Mouse (Mus musculus) gastrocnemius, postnatal 10 days (tissue): ENCODE measurements around the gene Pgpep1. TPM values are rescaled to one million over a fixed set of nuclear protein-coding genes. Genes with fewer than 3 reads are reported as not detected.
A peak's percentile ranks its signal among the peaks of the same experiment; 100 is the strongest.

Source experiments
- DNase-seq: peaks from one replicate; pipeline ENCODE4 v3.0.0; 2021; ENCODE audit warnings: mixed read lengths
- total RNA-seq, 2 experiments: library from RNA; stranded (reverse); gene quantifications; 2 replicates each; pipeline ENCODE4 v1.2.3; 2021

Pgpep1 gene
- total RNA-seq, 2 experiments from 2014 or later: 22.5 to 23.4 TPM

DNA sequence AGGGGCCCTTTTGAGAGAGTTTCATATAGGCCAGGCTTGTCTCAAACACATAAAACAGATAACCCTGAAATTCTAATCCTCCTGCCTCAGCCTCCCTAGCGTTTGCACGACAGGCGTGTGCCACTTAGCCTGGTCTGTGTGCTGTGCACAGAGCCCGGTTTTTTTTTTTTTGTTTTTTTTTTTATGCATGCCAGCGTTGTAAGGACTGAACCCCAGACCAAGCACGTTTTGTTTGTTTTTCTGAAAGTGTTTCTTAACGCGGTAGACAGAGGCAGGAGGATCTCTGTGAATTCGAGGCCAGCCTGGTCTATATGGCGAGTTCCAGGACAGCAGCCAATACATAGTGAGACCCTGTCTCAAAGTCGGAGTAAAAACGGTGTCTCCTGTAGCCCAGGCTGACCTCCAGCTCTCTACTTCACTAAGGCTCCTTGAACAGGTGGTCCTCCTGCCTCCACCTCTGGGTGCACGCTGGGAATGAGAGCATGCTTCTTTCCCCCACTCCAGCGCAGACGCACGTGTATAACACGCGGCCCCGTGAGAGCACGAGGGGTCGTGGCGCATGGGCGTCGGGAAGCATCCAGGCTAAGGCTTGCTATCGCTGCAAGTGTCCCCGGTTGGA lies 51.3 kb downstream of the Pgpep1 start, which contains the start of gene Ssbp4:
Gene Ssbp4 (minus strand): TSS at position 124 of the 619 bp plus-strand sequence.
- no peak for DNase-seq

DNA sequence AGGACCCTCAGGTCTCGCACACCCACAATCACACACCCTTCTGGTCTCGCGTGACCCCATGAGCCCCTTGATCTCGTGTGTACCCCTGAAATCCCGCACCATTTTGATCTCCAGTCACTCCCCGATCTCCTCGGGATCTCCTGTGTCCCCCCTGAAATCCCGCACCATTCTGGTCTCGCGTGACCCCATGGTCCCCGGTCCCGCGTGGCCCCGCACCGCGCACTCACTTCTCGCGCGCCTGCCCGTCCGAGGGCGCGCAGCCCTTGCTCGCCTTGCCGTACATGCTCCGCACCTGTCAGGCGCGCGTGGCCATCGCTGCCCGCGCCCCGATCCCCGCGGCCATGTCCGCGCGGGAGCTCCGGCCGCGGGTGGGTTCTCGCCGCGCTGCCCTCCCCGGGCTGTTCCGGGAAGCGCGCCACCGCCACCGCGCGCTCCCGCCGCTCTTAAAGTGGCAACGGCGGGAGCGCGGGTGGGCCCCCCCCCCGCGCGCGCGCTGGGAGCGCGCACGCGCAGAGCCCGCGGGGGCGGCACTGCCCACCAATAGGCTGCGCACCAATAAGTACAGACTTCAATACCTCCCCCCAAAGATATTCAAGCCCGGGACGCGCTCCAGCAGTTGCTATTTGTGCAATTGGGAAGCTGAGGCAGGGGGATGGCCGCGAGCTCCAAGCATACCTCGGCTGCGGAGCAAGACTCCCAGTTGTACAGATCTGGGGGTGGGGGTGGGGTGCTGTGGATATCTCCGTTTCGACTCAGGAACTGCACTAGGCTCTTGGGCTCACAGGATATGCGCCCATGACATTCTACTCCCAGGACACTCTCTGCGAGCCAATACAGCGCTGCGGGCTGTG lies 52.1 kb downstream of the Pgpep1 start:
- DNase-seq: no peak

DNA sequence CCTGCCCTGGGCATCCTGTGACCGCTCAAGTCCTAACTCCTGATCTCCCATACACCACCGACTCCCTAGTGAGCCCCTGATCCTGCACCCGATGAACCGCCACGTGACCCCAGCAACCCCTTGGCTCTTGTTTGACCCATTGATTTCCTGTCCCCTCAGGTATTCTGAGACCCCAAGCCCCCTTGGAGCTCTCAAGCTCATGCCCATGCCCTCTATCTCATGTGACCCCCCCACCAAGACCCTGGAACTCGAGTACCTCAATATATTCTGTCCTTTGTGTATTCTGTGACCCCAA lies 52.6 kb downstream of the Pgpep1 start:
- no peak for DNase-seq

DNA sequence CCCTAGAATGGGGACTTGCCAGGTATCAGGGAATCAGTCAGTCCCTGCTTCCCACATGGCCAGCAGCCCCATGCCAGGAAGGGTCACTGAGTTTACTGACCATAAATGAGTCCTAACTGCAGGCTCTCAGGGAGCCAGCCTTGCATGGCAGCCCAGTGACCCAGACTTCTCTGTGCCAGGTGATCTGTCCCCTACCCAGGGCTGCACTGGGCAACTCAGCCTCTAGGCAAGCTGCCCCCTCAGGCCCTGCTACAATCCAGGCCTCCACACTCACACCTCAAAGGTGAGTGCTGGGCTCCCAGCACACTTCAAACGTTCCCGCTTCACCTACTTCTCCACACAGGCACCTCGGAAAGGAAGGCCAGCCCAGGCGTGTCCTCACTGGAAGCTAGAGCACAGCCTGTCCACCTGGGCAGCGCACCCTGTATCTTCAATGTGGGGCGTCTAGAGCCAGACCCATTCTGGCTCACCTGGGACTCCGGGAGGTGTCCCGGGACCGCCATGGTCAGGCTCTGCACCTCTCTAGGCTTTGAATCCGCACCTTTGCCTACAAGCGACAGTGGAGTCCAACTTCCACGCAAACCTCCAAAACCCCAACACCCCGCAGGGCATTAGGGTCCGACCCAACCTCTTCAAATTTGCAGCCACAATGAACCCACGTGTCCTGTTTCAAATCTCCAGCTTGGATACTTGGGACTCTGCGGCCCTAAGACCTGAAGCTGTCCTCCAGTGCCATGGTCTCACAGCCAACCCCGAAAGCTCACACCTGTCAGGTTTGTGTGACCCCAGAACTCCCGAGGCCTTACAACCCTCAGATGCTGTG lies 53.2 kb downstream of the Pgpep1 start:
- no peak for DNase-seq

DNA sequence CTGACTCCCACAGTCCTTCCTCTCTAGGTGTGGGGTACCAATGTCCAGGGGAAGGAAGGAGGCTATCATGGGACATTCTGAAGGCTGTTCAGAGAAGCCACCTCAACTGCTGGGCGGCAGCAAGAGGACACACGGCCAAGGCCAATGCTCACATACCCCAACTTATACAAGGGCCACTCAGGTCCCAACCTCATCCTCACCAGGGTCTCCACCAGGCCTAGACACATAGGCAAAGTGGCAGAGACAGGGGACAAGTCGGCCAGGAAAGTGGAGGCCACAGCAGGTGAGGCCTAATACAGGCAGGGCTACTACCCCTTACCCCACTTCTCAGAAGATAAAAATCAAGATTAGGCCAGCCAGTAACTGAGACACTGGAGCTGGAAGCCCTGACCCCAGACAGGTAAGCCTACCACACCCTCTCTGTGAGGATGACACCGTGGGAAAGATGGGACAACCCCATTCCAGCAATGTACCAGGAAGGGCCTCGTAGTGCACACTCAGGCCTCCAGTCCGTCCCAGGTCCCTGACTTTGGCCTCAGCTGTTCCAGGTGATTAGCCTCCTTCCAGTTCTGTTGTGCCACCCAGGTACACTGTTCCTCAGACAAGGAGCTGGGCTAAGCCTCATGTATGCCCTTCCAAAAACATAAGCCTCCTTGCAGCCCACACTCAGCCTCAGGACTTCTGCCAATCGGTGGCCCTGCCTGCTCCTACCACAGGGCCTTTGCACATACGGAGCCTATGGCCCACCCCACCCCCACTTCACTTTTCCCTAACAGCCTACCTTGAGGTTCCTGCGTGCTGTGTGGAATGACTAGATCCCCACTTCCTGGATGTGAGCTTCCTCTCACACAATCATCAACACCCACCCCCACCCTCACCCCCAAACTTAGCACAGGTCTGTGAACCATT lies 54.1 kb downstream of the Pgpep1 start:
- DNase-seq: no peak

DNA sequence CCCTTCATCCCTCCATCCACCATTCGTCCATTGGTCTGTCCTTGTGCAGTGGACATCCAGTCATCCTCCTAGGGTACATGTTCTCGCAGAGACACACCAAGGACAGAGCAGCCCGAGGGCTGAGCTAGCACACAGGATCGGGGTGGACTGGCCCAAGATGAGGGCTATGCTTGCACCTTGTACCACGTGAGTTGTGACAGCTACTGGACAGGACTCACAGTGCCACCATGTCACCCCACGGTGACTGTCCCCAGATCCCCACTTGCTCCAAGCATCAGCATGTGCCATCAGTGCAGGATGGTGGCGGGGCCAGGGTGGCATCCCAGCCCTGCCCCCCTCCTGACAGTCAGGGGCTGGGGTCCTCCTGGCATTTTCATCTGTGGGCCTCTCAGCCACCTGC lies 55.6 kb downstream of the Pgpep1 start:
- DNase-seq: no peak

DNA sequence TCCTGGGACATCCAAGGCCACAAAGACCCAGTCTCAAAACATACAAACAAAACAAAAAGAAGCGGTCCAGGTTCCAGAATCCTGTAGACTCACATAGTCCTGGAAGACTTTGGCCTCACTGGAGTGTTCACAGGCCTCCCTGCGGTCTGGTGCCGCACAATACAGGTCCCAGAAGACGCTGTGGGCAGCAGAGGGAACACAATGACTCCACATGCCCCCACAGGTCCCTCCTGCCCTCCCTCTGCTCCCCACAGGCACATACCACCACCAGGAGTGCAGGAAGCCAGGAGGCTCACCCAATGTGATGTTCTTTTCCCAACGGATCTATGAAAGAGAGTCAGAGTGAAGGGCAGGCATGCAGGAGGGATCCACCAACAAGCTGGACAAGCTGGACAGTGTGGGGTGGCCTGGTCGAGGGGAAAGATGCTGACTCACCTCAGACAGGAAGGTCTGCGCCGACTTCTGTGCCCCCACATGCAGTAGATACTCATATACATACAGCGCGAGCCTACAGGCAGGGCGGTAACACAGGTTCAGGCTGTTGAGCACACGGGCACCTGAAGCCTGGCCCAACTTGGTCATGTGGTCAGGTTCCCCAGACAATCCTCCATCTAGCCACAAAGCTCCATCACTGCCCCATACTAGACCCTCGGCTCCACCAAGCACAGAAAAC lies 57.9 kb downstream of the Pgpep1 start:
- no peak for DNase-seq

DNA sequence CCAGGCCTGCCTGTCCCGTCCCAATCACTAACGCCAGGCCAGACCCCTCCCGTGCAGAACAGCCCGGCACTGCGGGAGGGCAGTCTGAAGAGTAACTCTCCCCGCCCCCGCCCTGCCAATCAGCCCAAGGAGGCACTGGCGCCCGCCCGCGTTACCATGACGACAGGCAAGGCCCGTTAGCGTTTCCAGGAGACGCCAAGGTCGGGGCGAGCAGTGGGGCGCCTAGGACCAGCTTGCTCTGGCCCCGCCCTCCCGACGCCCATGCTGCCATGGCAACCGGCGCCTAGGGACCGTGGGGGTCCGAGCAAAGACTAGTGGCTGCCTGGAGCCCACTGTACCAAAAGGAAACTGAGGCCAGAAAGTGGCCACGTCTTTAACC lies 58.9 kb downstream of the Pgpep1 start:
- peak; percentile 70 for DNase-seq

DNA sequence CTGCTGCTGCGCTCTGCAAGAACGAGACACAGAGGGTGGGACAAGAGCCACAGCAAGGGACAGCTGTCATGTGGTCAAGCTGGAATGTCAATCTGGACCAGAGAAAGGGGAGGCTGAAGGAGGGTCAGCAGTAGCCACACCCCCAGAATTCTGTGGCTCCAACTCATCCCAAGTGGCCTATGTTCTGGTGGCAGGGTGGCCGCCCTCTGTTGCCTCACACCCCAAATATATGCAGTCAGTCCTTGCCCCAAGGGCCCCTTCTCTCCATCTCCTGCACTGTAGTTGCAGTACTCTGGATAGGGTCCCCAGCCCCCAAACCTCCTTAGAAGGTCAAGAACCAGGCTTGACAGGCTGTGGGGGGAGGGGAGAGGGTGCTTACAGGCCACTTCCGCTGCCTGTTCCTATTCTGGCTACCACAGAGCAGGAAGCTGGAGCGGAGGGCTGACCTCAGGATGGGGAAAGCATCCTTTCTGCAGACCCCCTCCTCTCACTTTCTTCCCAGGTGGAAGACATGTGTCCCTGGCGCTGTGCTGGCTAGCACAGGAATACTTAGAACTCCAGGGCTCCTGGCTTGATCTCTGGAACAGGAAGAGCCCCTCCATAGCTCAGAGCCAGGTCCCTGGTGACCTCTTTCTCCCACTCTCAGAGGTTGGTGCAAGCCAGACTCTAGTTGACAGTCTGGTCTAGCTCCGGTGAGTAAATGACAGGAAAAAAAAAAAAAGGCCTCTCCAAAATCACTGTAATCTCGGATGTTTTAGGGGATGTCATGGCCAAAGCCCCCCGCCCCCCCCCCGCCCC lies 59.5 kb downstream of the Pgpep1 start:
- DNase-seq: no peak

DNA sequence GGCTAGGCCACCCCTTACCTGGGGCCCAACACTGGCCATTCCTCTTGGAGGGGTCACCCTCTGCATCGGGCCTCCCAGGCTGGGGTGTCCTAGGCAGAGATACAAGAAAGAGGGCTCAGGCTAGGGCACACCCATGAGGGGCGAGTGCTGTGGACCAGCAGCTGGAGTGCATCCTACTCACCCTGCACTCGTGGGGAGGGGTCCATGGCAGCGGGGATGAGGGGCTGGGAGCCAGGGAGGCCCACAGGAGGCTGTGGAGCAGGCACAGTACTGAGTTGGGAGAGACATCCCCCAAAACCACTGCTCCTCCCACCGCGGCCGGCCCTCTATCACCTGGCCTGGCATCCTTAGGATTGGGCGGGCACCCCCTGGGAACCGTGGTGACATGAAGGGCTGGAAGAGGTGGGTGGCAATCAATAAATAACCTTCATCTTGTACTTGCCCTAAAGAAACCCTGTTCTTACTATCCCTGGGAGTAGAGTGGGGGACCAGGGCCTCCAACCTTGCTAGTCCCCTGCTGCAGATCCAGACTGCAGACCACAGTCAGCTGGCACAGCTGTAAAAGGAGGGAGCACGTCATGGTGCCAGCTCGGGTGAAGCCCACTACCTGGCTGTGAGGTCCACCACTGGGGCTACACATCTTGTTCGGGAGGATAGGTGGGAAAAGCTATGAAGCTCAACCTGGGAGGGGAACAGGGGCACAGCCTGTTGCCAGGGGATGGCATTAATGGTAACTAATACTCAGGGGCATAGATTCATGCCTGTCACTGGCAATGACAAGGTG lies 60.5 kb downstream of the Pgpep1 start:
- DNase-seq: no peak

DNA sequence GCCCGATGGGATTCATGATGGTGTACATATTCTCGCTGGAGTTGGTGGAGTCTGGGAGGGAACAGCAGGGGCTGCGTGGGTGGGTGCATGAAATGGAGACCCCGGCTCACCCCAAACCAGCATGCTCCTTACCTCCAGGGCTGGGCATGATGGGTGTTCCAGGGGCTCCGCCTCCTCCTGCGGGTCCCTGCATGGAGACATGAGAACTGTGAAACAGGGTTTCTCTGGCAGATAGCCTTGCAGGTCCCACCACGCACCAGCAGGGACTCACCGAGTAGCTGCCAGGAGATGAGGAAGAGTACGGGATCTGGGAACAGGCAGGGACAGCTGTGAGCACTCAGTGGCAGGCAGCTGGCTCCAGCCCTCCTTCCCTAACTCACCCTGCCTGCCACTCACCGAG lies 61.5 kb downstream of the Pgpep1 start:
- DNase-seq: no peak

DNA sequence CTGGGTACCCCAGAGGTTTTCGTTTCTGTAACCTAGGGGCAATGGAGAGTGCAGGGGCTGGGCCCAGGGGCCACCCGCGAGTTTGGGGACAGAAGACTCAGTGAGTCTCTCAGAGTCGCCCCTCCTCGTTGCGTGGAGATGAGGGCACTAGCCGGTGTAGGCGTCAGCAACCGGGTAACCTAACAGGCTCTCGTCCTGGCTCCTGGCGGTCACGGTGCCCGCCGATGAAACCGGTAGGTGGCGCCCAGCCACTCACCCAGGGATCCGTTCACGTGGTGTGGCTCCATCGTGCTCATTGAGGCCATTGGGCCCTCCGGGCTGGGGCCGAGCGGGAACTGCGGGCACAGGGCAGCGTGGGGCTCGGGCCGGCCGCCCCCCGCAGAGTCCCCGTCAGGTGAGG lies 61.9 kb downstream of the Pgpep1 start:
- DNase-seq: peak; percentile 81

DNA sequence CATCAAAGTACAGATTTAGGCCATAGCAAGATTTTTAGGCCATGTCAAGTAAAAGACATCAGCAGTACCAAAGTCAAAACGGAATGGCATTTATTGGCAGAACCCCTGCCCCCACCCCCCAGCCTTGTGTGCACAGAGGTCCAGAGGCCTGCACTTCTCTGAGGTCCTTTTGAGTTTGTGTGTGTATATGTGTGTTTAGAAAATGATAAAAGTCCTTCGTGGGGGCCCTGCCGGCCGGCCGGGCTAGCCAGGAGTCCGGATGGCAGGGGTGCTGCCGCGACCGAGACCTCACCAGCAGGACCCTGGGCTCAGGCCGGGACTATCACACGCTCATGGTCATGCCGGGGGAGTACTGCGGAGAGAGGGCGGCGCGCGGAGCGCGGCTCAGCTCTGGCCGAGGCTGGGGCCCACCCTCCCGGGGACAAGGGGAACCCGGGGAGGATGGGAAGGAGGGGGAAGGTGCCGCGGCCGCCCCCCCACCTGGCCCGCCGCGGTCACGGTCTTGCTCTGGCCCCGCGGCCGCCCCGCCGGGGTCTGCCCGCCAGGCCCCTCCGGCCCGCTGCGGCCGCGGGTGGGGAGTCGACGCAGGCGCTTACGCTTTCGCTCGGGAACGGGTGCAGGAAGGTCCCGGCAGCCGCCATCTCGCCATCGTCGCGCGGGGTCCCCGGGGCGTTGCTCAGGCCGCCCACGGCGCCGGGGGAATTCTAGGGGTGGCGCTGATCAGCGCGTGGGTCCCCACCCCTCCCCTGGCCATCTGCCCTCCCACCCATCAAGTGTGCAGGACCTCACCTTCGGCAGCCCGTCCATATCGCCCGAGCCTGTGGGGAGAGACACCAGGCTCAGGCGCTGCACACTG lies 62.5 kb downstream of the Pgpep1 start:
- DNase-seq: no peak

DNA sequence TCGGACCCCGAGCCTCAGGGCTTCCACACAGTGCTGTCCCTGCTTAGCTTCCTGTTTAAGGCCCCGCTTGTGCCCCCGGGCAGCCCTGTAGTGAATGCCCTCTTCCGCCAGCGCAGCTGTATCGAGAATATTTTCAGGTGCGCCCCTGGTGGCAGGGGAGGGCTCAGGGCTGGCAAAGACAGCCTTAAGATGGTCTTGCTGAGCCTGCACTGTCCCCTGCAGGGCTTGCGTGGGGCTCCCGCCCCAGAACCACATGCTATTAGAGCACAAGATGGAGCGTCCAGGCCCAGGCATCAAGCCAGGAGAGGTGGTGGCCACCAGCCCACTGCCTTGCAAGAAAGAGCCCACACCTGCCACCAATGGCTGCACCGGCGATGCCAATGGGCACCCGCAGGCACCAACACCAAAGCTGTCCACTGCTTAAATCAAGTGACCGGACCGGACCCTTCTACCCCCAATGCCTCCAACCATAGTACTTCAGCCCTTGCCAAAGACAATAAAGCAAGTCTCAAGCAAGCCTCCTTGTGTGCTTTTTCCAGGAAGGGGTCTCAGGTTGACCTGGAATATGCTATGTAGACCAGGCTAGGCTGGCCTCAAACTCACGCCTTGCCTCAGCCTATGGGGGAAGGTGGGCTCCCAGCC lies 63.3 kb downstream of the Pgpep1 start:
- no peak for DNase-seq
